Mouse (Mus musculus) olfactory bulb, adult 2 months (tissue): Measurements from ENCODE around the gene Cask.

Experiments used
- CTCF ChIP-seq: fragments of 200-500 bp; IDR thresholded peaks from 2 replicates; pipeline ENCODE4 v1.5.1; 2012; ENCODE audit warnings: low read depth, mild to moderate bottlenecking, low read length, moderate library complexity; ENCODE audit not compliant: insufficient read depth
- POLR2A ChIP-seq: fragments of 200-500 bp; IDR thresholded peaks from 2 replicates; pipeline ENCODE4 v1.6.1; 2012; ENCODE audit warnings: mild to moderate bottlenecking, low read depth, low read length, moderate library complexity; ENCODE audit not compliant: insufficient read depth

DNA sequence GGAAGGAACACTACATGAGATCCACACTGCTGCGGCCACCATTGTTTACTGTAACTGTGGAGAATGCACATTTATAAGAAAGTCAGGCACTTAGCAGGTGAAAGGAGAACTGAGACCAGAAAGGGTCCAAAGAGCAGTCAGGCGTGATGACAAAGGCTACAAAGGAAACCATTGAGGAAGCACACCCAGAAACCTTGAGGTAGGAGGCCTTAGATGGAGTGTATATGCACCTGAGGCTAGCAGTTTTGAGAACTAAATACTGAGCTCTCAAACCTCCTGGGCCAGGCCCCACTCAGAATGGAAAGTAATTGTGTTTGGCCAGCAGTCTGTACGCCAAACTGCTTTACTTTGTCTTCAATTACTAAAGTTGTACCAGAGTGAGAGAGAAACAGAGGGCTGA is 180.8 kb downstream of the Cask start:
- TF ChIP-seq POLR2A: no peak
- no peak for TF ChIP-seq CTCF
